Mouse (Mus musculus) E14TG2a.4 (cell line): Measurements from ENCODE around the gene Pnpla3.

Experiments used
- CTCF ChIP-seq: conservative IDR thresholded peaks from 2 replicates; pipeline ENCODE4 v1.5.1; 2014; ENCODE audit warnings: low read length
- NANOG ChIP-seq: IDR thresholded peaks from 2 replicates; pipeline ENCODE4 v1.6.1; 2014; ENCODE audit warnings: borderline replicate concordance, low read length, mixed read lengths
- POU5F1 ChIP-seq: IDR thresholded peaks from 2 replicates; pipeline ENCODE4 v1.6.1; 2014; ENCODE audit warnings: low read length, borderline replicate concordance

DNA sequence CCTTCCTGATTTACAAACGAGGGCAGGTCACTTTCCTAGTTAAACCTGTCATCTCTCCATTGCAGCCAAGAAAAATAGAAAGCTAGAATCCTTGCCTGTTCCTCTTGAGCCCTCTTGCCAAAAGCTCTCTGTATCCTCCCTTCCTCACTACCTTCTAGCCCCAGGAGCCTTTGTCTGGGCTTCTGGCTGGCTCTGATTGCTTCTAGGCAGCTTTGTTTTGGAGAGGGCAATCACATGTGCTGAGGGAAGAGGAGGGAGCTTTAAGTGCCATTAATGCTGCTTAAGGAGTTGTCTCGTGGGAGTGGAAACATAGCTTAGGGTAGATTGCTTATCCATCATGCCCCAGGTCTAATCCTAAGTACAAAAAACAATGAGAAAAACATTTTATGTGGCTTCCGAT, 27.5 kb upstream of the Pnpla3 start:
- TF ChIP-seq NANOG: no peak
- no peak for TF ChIP-seq CTCF
- TF ChIP-seq POU5F1: no peak
